Mouse (Mus musculus) thymus, adult 2 months (tissue): Measurements from ENCODE around the gene Dab1.

Source experiments
- CTCF ChIP-seq: fragments of 200-500 bp; IDR thresholded peaks from 2 replicates; pipeline ENCODE4 v1.5.1; 2012; ENCODE audit warnings: mild to moderate bottlenecking, control low read depth, low read length, moderate library complexity, borderline replicate concordance; ENCODE audit not compliant: control insufficient read depth, poor library complexity, insufficient read depth; ENCODE audit errors: extremely low read depth
- POLR2A ChIP-seq: fragments of 200-500 bp; IDR thresholded peaks from 2 replicates; pipeline ENCODE4 v1.6.1; 2012; ENCODE audit warnings: mild to moderate bottlenecking, low read length, control low read depth, moderate library complexity; ENCODE audit not compliant: control insufficient read depth, poor library complexity, insufficient read depth; ENCODE audit errors: extremely low read depth

- TF ChIP-seq CTCF, result no peak
- no peak for TF ChIP-seq POLR2A
Measured at GRCm38 (mm10) chr4:104301764-104302163, 682.6 kb downstream of the Dab1 start.
